Mouse (Mus musculus) stomach, embryonic 14.5 days (tissue): ENCODE measurements around the gene 1810055G02Rik. TPM values are rescaled to one million over a fixed set of nuclear protein-coding genes. Genes with fewer than 3 reads are reported as not detected.

ENCODE experiments used
- ATAC-seq: fragments of 200-750 bp; cut with Nextera tagmentation; 2 replicates; pipeline ENCODE4 v1.8.0; 2017; ENCODE audit warnings: low read depth, moderate TSS enrichment; ENCODE audit not compliant: insufficient number of reproducible peaks, insufficient read depth, low FRiP score
- H3K27ac ChIP-seq: fragments of 300-500 bp; sonication (generic); 2 replicates; pipeline ENCODE4 v1.5.1; 2014; ENCODE audit warnings: mild to moderate bottlenecking, low read length, moderate library complexity, mixed read lengths
- H3K27me3 ChIP-seq: fragments of 300-500 bp; sonication (generic); 2 replicates; pipeline ENCODE4 v1.6.1; 2014; ENCODE audit warnings: low read length, control low read depth, mixed read lengths; ENCODE audit not compliant: control insufficient read depth, insufficient read depth
- H3K36me3 ChIP-seq: fragments of 300-500 bp; sonication (generic); 2 replicates; pipeline ENCODE4 v1.6.1; 2014; ENCODE audit warnings: mild to moderate bottlenecking, control low read depth, low read length, moderate library complexity, mixed read lengths; ENCODE audit not compliant: control insufficient read depth, insufficient read depth
- H3K4me1 ChIP-seq: fragments of 300-500 bp; sonication (generic); 2 replicates; pipeline ENCODE4 v1.6.1; 2014; ENCODE audit warnings: low read length, control low read depth, mixed read lengths; ENCODE audit not compliant: control insufficient read depth, insufficient read depth
- H3K4me2 ChIP-seq: fragments of 300-500 bp; sonication (generic); replicated peaks from 2 replicates; pipeline ENCODE4 v1.6.1; 2014; ENCODE audit warnings: low read depth, low read length, control low read depth
- H3K4me3 ChIP-seq: fragments of 300-500 bp; sonication (generic); 2 replicates; pipeline ENCODE4 v1.5.1; 2014; ENCODE audit warnings: low read depth, low read length, control low read depth
- H3K9ac ChIP-seq: fragments of 300-500 bp; sonication (generic); replicated peaks from 2 replicates; pipeline ENCODE4 v1.6.1; 2014; ENCODE audit warnings: low read depth, mild to moderate bottlenecking, control low read depth, low read length, moderate library complexity, mixed read lengths
- H3K9me3 ChIP-seq: fragments of 300-500 bp; sonication (generic); 2 replicates; pipeline ENCODE4 v1.6.1; 2016; ENCODE audit warnings: low read depth, low read length, control low read depth; ENCODE audit not compliant: control insufficient read depth
- WGBS: fragments of 180-500 bp; shearing (Covaris S2); extraction: QIAGEN DNeasy Blood & Tissue Kit; methylation state at CpG from one replicate; pipeline ENCODE4 v1.1.7; 2014; 5-methylcytosine and 5-hydroxymethylcytosine counted together
- polyA plus RNA-seq: library from polyadenylated mRNA; unstranded; fragments of >200 nt; fragmentation: Nextera tagmentation; extraction: Ambion mirVana; gene quantifications from 2 replicates; pipeline ENCODE4 v1.2.1, GENCODE M21; 2014

1810055G02Rik gene
- polyA plus RNA-seq, 1 experiment from 2014 or later: 44.3 TPM

- 38% methylated on average over 5 of the region's 5 CpGs for WGBS
- H3K9ac ChIP-seq: no peak overlapping the region
- no peak overlapping the region for H3K4me3 ChIP-seq
- peak; percentile 19; the same call in 1 of the 2 replicates for ATAC-seq
- no peak overlapping the region for H3K4me2 ChIP-seq
- H3K9me3 ChIP-seq: no peaks in the 10 kb centered on the region
- H3K36me3 ChIP-seq: no peaks in the 10 kb centered on the region
- no peaks in the 10 kb centered on the region for H3K27me3 ChIP-seq
- peak overlapping the region; percentile 23; the same call in 1 of the 2 replicates for H3K27ac ChIP-seq
- H3K4me1 ChIP-seq: peaks cover 36% of the 10 kb centered on the region; the same call in 1 of the 2 replicates
These were observed 20.4 kb upstream of the 1810055G02Rik start for GRCm38 (mm10) chr19:3687676-3688171.

GRCm38 (mm10) chr19:3691337-3691736 lies 16.8 kb upstream of the 1810055G02Rik start:
- H3K36me3 ChIP-seq: no peaks in the 10 kb centered on the region
- no peak overlapping the region for H3K27ac ChIP-seq
- no peak overlapping the region for H3K4me3 ChIP-seq
- no peaks in the 10 kb centered on the region for H3K9me3 ChIP-seq
- H3K27me3 ChIP-seq: no peaks in the 10 kb centered on the region
- H3K4me2 ChIP-seq: no peak overlapping the region
- ATAC-seq: no peak
- WGBS: 92% methylated on average over 5 of the region's 5 CpGs
- peaks cover 16% of the 10 kb centered on the region; the same call in 1 of the 2 replicates for H3K4me1 ChIP-seq
- H3K9ac ChIP-seq: no peak overlapping the region

- ATAC-seq: no peak
These were observed 15.5 kb upstream of the 1810055G02Rik start for GRCm38 (mm10) chr19:3692414-3693145.

GRCm38 (mm10) chr19:3694476-3694875 lies 13.6 kb upstream of the 1810055G02Rik start:
- no peak for ATAC-seq

More at GRCm38 (mm10) chr19:3692414-3693145, 15.5 kb upstream of the 1810055G02Rik start:
- Histone ChIP-seq H3K9ac (no peak overlapping the region), H3K4me1 (peaks cover 6% of the 10 kb centered on the region; the same call in 1 of the 2 replicates), H3K4me2 (no peak overlapping the region), H3K9me3 (no peaks in the 10 kb centered on the region), H3K36me3 (no peaks in the 10 kb centered on the region), H3K4me3 (no peak overlapping the region), H3K27ac (no peak overlapping the region), H3K27me3 (no peaks in the 10 kb centered on the region)
- WGBS: 49% methylated on average over 6 of the region's 6 CpGs

GRCm38 (mm10) chr19:3695006-3695405 lies 13.1 kb upstream of the 1810055G02Rik start:
- Histone ChIP-seq H3K4me2 (no peak overlapping the region), H3K9ac (no peak overlapping the region), H3K9me3 (no peaks in the 10 kb centered on the region), H3K4me1 (no peaks in the 10 kb centered on the region), H3K4me3 (no peak overlapping the region), H3K27me3 (no peaks in the 10 kb centered on the region), H3K27ac (no peak overlapping the region), H3K36me3 (no peaks in the 10 kb centered on the region)
- ATAC-seq: no peak
- WGBS: 80% methylated on average over 3 of the region's 3 CpGs

More at GRCm38 (mm10) chr19:3694476-3694875, 13.6 kb upstream of the 1810055G02Rik start:
- no peaks in the 10 kb centered on the region for H3K36me3 ChIP-seq
- H3K9ac ChIP-seq: no peak overlapping the region
- H3K4me3 ChIP-seq: no peak overlapping the region
- H3K9me3 ChIP-seq: no peaks in the 10 kb centered on the region
- no peak overlapping the region for H3K27ac ChIP-seq
- H3K4me1 ChIP-seq: no peaks in the 10 kb centered on the region
- no peak overlapping the region for H3K4me2 ChIP-seq
- 59% methylated on average over 2 of the region's 2 CpGs for WGBS
- no peaks in the 10 kb centered on the region for H3K27me3 ChIP-seq

GRCm38 (mm10) chr19:3695471-3695870 lies 12.6 kb upstream of the 1810055G02Rik start:
- no peak overlapping the region for H3K9ac ChIP-seq
- H3K9me3 ChIP-seq: no peaks in the 10 kb centered on the region
- WGBS: 81% methylated on average over 4 of the region's 4 CpGs
- H3K27ac ChIP-seq: no peak overlapping the region
- H3K4me1 ChIP-seq: no peaks in the 10 kb centered on the region
- H3K36me3 ChIP-seq: no peaks in the 10 kb centered on the region
- H3K4me3 ChIP-seq: no peak overlapping the region
- H3K27me3 ChIP-seq: no peaks in the 10 kb centered on the region
- H3K4me2 ChIP-seq: no peak overlapping the region
- ATAC-seq: no peak

- Histone ChIP-seq H3K36me3 (no peaks in the 10 kb centered on the region), H3K27me3 (no peaks in the 10 kb centered on the region), H3K27ac (no peak overlapping the region), H3K9me3 (no peaks in the 10 kb centered on the region), H3K4me1 (no peaks in the 10 kb centered on the region), H3K4me2 (no peak overlapping the region), H3K9ac (no peak overlapping the region), H3K4me3 (no peak overlapping the region)
- ATAC-seq: no peak
- 89% methylated on average over 8 of the region's 8 CpGs for WGBS
These were observed 12.1 kb upstream of the 1810055G02Rik start for GRCm38 (mm10) chr19:3695976-3696375.

GRCm38 (mm10) chr19:3698035-3698434 lies 10.1 kb upstream of the 1810055G02Rik start:
- H3K9ac ChIP-seq: no peak overlapping the region
- no peak overlapping the region for H3K27ac ChIP-seq
- WGBS: 74% methylated on average over 7 of the region's 7 CpGs
- no peak for ATAC-seq
- H3K4me3 ChIP-seq: no peak overlapping the region
- H3K9me3 ChIP-seq: no peaks in the 10 kb centered on the region
- H3K36me3 ChIP-seq: no peaks in the 10 kb centered on the region
- no peaks in the 10 kb centered on the region for H3K4me1 ChIP-seq
- H3K4me2 ChIP-seq: no peak overlapping the region
- H3K27me3 ChIP-seq: no peaks in the 10 kb centered on the region
